ENCODE assay signal across 24 mouse cellular contexts in the genomic region with DNA sequence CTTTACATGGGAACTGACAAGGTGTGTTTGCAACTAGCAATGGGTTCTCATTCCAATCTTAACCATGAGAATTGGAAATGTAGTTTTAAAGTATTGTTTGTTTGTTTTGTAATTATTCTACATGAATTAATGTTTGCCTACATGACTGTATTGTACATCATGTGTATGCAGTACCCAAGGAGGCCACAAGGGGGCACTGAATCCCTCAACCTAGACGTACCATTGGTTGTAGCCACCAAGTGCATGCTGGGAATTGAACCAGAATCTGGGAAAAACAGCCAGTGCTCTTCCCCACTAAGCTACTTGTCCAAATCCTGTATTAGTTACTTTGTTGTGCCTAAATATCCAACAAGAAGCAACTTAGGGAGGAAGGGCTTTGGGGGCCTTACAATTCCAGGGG. TPM values are rescaled to one million over a fixed set of nuclear protein-coding genes. Genes with fewer than 3 reads are reported as not detected.
DNase-seq lines count a peak whose midpoint lies in the region; ATAC-seq and TF ChIP-seq lines count a peak whose summit lies in the region.
"Had no signal": no experiment of that assay in that cellular context is flagged by ENCODE, and none has a peak within 500 bp of the region (broad histone marks: within the 10 kb centered on the region; RNA-seq: fewer than 3 reads in every experiment).

No protein-coding gene starts in this region.

- H3K4me1 ChIP-seq in heart, adult 2 months (ENCODE audit: control insufficient read depth, insufficient read depth, low read length): no peaks in the 10 kb centered on the region
- 0 out of 2 replicates have a peak, but pooled peaks cover 6% of the 10 kb centered on the region for H3K4me1 ChIP-seq in lung, embryonic 14.5 days (ENCODE audit: insufficient read depth)
- H3K4me1 ChIP-seq in testis, adult 2 months (ENCODE audit: control insufficient read depth, insufficient read depth, low read length): peaks cover 9% of the 10 kb centered on the region
- H3K4me1 ChIP-seq: heart, embryonic 13.5 days; liver, embryonic 13.5 days had no signal

- no peaks in the 10 kb centered on the region for H3K79me2 ChIP-seq in heart, adult 2 months (replicated peaks; ENCODE audit: control insufficient read depth, insufficient read depth, low read length)

- TF ChIP-seq CTCF in heart, adult 2 months (IDR thresholded peaks at IDR 0.05): peak; percentile 40
- peak; percentile 55 for TF ChIP-seq CTCF in lung, embryonic 14.5 days (IDR thresholded peaks at IDR 0.05; ENCODE audit: low read depth)
- peak; percentile 39 for TF ChIP-seq CTCF in Patski (IDR thresholded peaks at IDR 0.05)
- peak; percentile 19; the same call in 1 of the 2 replicates for TF ChIP-seq CTCF in testis, adult 2 months (IDR thresholded peaks at IDR 0.05; ENCODE audit: control insufficient read depth, insufficient read depth, insufficient replicate concordance, low read depth, low read length)

- no peaks in the 10 kb centered on the region for H3K9me3 ChIP-seq in lung, embryonic 14.5 days (ENCODE audit: low read depth, low read length)
- H3K9me3 ChIP-seq: limb, embryonic 10.5 days had no signal

- no peak overlapping the region for H3K4me2 ChIP-seq in lung, embryonic 14.5 days
- H3K4me2 ChIP-seq: embryonic facial prominence, embryonic 13.5 days; heart, embryonic 13.5 days; liver, embryonic 13.5 days; midbrain, embryonic 12.5 days had no signal

- in situ Hi-C loops in Patski (cut with MboI; ENCODE audit: low pct_unique_long_range_greater_than_20kb): no loop called here

- no peak for DNase-seq in heart, adult 2 months
- no peak for DNase-seq in heart, postnatal 25 days (ENCODE audit: low spot score)
- no peak for DNase-seq in lung, embryonic 14.5 days
- no peak for DNase-seq in lung, postnatal 4 days
- no peak for DNase-seq in Patski (ENCODE audit: low read depth, low spot score)
- no peak for DNase-seq in embryo, embryonic 10 days (ENCODE audit: low spot score)
- DNase-seq in right cerebral cortex, adult 2 months (ENCODE audit: low spot score in 2 of 2): no peak
- DNase-seq: cerebellum, adult 2 months; heart, postnatal 4 days; liver, embryonic 13.5 days; retina, postnatal 1 day had no signal

- 51% methylated on average over 1 of the region's 1 CpGs for WGBS in heart, adult 2 months
- 88% methylated on average over 1 of the region's 1 CpGs for WGBS in lung, embryonic 14.5 days

- H3K36me3 ChIP-seq in heart, adult 2 months (ENCODE audit: control insufficient read depth, insufficient read depth, low read length): no peaks in the 10 kb centered on the region
- no peaks in the 10 kb centered on the region for H3K36me3 ChIP-seq in lung, embryonic 14.5 days (ENCODE audit: insufficient read depth)
- no peaks in the 10 kb centered on the region for H3K36me3 ChIP-seq in testis, adult 2 months (ENCODE audit: control insufficient read depth, insufficient read depth, low read length)
- H3K36me3 ChIP-seq: embryonic facial prominence, embryonic 13.5 days; G1E; heart, embryonic 13.5 days; limb, embryonic 10.5 days; liver, embryonic 13.5 days; midbrain, embryonic 12.5 days had no signal

- no peak overlapping the region for H3K27ac ChIP-seq in heart, adult 2 months
- no peak overlapping the region for H3K27ac ChIP-seq in lung, embryonic 14.5 days (ENCODE audit: low read depth)
- H3K27ac ChIP-seq in testis, adult 2 months (ENCODE audit: control insufficient read depth, insufficient read depth, low read depth, low read length): no peak overlapping the region
- H3K27ac ChIP-seq: embryonic facial prominence, embryonic 13.5 days; heart, embryonic 13.5 days; limb, embryonic 10.5 days; liver, embryonic 13.5 days; midbrain, embryonic 12.5 days had no signal

- H3K4me3 ChIP-seq in heart, adult 2 months: no peak overlapping the region
- H3K4me3 ChIP-seq in lung, embryonic 14.5 days (ENCODE audit: low read depth, low read length): no peak overlapping the region
- H3K4me3 ChIP-seq in testis, adult 2 months (ENCODE audit: control insufficient read depth, low read depth, low read length): no peak overlapping the region; the same call in 1 of the 2 replicates
- H3K4me3 ChIP-seq: embryonic facial prominence, embryonic 13.5 days; heart, embryonic 13.5 days; limb, embryonic 10.5 days; liver, embryonic 13.5 days; midbrain, embryonic 12.5 days; myocyte had no signal

- POLR2A ChIA-PET in Patski (lab: Charles Lee): no interaction called here

- H3K27me3 ChIP-seq in heart, adult 2 months (ENCODE audit: control insufficient read depth, insufficient read depth, low read length): no peaks in the 10 kb centered on the region
- no peaks in the 10 kb centered on the region for H3K27me3 ChIP-seq in lung, embryonic 14.5 days (ENCODE audit: insufficient read depth, low read length)
- H3K27me3 ChIP-seq in Patski: no peaks in the 10 kb centered on the region
- H3K27me3 ChIP-seq in testis, adult 2 months (ENCODE audit: control insufficient read depth, insufficient read depth, low read length): no peaks in the 10 kb centered on the region
- H3K27me3 ChIP-seq: embryonic facial prominence, embryonic 13.5 days; heart, embryonic 13.5 days; liver, embryonic 13.5 days; midbrain, embryonic 12.5 days had no signal

- CTCF ChIA-PET in Patski (lab: Charles Lee): interaction anchor here (1.5 kb wide), 1 partner anchor 13 kb away, joined by 3 read pairs; no protein-coding TSS in a partner anchor

- intact Hi-C loops in heart, adult 2 months (cut with DNase I): no loop called here
- intact Hi-C loops in heart, postnatal 25 days (cut with DNase I): no loop called here

- TF ChIP-seq EP300 in heart, adult 2 months (IDR thresholded peaks at IDR 0.05; ENCODE audit: insufficient read depth, low read depth, low read length): no peak

- TF ChIP-seq POLR2A in heart, adult 2 months (IDR thresholded peaks at IDR 0.05; ENCODE audit: insufficient read depth, low read depth, low read length): no peak
- TF ChIP-seq POLR2A in testis, adult 2 months (IDR thresholded peaks at IDR 0.05; ENCODE audit: control insufficient read depth, low read depth, low read length): no peak

- ATAC-seq in lung, embryonic 14.5 days (ENCODE audit: insufficient read depth): no peak
- ATAC-seq in Patski: no peak

- H3K9ac ChIP-seq in heart, adult 2 months (ENCODE audit: low read depth, low read length): no peak overlapping the region
- no peak overlapping the region for H3K9ac ChIP-seq in lung, embryonic 14.5 days
- H3K9ac ChIP-seq: embryonic facial prominence, embryonic 13.5 days; heart, embryonic 13.5 days; liver, embryonic 13.5 days; midbrain, embryonic 12.5 days had no signal

RNA-seq across cellular contexts. Expression of a gene that starts 49.7 kb away (rescaled TPM):
- not detected for total RNA-seq in heart, adult 2 months (2021)
- polyA plus RNA-seq in heart, adult 2 months (2012; rRNA removed): not detected in 2 replicates
- not detected for total RNA-seq in heart, postnatal 25 days (2021)
- polyA plus RNA-seq in lung, embryonic 14.5 days (2014; fragmentation: Nextera tagmentation; extraction: Ambion mirVana): not detected in 2 replicates
- not detected for polyA plus RNA-seq in Patski (2021)
- polyA plus RNA-seq in testis, adult 2 months (2012; rRNA removed): 2.9 and 4.1 TPM in 2 replicates
- total RNA-seq: adrenal gland, postnatal 10 days; common myeloid progenitor, adult 5-6 weeks; G1E; granulocyte monocyte progenitor cell, adult 5-6 weeks; heart, postnatal 4 days; neutrophil, adult 5-6 weeks had no signal
- polyA plus RNA-seq: cerebellum, adult 2 months; embryonic facial prominence, embryonic 13.5 days; G1E; heart, embryonic 13.5 days; kidney, embryonic 14.5 days; limb, embryonic 10.5 days; liver, embryonic 13.5 days; midbrain, embryonic 12.5 days; myocyte; small intestine, adult 2 months had no signal
